Mouse (Mus musculus): ENCODE measurements around the gene Mad1l1. TPM values are rescaled to one million over a fixed set of nuclear protein-coding genes. Genes with fewer than 3 reads are reported as not detected.

Gene Mad1l1
- polyA plus RNA-seq, 1 experiment from 2014 or later: 46.4 TPM

- Histone ChIP-seq H3K4me1 (peaks cover under 1% of the 10 kb centered on the region), H3K4me3 (replicated peaks) (no peak overlapping the region), H3K9me3 (no peaks in the 10 kb centered on the region), H3K4me2 (no peak overlapping the region), H3K27me3 (peaks cover 29% of the 10 kb centered on the region; the same call in 1 of the 2 replicates), H3K9ac (no peak overlapping the region), H3K27ac (no peak overlapping the region), H3K36me3 (replicated peaks) (peaks cover 4% of the 10 kb centered on the region; the same call in 1 of the 2 replicates)
- ATAC-seq (ENCODE audit: low FRiP score): no peak
- WGBS: 80% methylated on average over 7 of the region's 7 CpGs
Observed at GRCm38 (mm10) chr5:140134021-140134420, 187.3 kb downstream of the Mad1l1 start.

GRCm38 (mm10) chr5:140128414-140128981, 192.9 kb downstream of the Mad1l1 start:
- H3K9ac ChIP-seq: no peak overlapping the region
- 26% methylated on average over 9 of the region's 9 CpGs for WGBS
- no peak overlapping the region for H3K4me3 ChIP-seq (replicated peaks)
- H3K4me2 ChIP-seq: no peak overlapping the region
- H3K27ac ChIP-seq: peak overlapping the region; percentile 37; the same call in 1 of the 2 replicates
- peak; percentile 64; the same call in 1 of the 2 replicates for ATAC-seq (ENCODE audit: low FRiP score)
- H3K36me3 ChIP-seq (replicated peaks): no peaks in the 10 kb centered on the region; the same call in 1 of the 2 replicates
- peaks cover 16% of the 10 kb centered on the region for H3K4me1 ChIP-seq
- no peaks in the 10 kb centered on the region for H3K9me3 ChIP-seq
- peaks cover 51% of the 10 kb centered on the region for H3K27me3 ChIP-seq

GRCm38 (mm10) chr5:140127981-140128380, 193.4 kb downstream of the Mad1l1 start:
- peaks cover 16% of the 10 kb centered on the region for H3K4me1 ChIP-seq
- H3K9ac ChIP-seq: no peak overlapping the region
- ATAC-seq (ENCODE audit: low FRiP score): peak; percentile 14; the same call in 1 of the 2 replicates
- H3K27ac ChIP-seq: peak overlapping the region; percentile 46; the same call in 1 of the 2 replicates
- H3K4me2 ChIP-seq: no peak overlapping the region
- no peaks in the 10 kb centered on the region; the same call in 1 of the 2 replicates for H3K36me3 ChIP-seq (replicated peaks)
- no peak overlapping the region for H3K4me3 ChIP-seq (replicated peaks)
- peaks cover 51% of the 10 kb centered on the region for H3K27me3 ChIP-seq
- H3K9me3 ChIP-seq: no peaks in the 10 kb centered on the region
- 59% methylated on average over 7 of the region's 7 CpGs for WGBS

GRCm38 (mm10) chr5:140124626-140125025, 196.7 kb downstream of the Mad1l1 start:
- Histone ChIP-seq H3K9ac (no peak overlapping the region), H3K4me1 (peaks cover 23% of the 10 kb centered on the region), H3K36me3 (replicated peaks) (no peaks in the 10 kb centered on the region), H3K4me2 (no peak overlapping the region), H3K9me3 (no peaks in the 10 kb centered on the region), H3K4me3 (replicated peaks) (no peak overlapping the region), H3K27me3 (peaks cover 28% of the 10 kb centered on the region), H3K27ac (no peak overlapping the region)
- WGBS: 76% methylated on average over 1 of the region's 1 CpGs
- no peak for ATAC-seq (ENCODE audit: low FRiP score)

GRCm38 (mm10) chr5:140123640-140124366, 197.5 kb downstream of the Mad1l1 start:
- 70% methylated on average over 4 of the region's 4 CpGs for WGBS
- H3K36me3 ChIP-seq (replicated peaks): no peaks in the 10 kb centered on the region
- no peak overlapping the region for H3K4me3 ChIP-seq (replicated peaks)
- H3K27me3 ChIP-seq: peaks cover 22% of the 10 kb centered on the region
- no peak overlapping the region for H3K4me2 ChIP-seq
- H3K9me3 ChIP-seq: no peaks in the 10 kb centered on the region
- no peak overlapping the region for H3K27ac ChIP-seq
- ATAC-seq (ENCODE audit: low FRiP score): no peak
- H3K4me1 ChIP-seq: peaks cover 26% of the 10 kb centered on the region
- H3K9ac ChIP-seq: no peak overlapping the region

- 42% methylated on average over 5 of the region's 5 CpGs for WGBS
- H3K4me2 ChIP-seq: no peak overlapping the region
- H3K9ac ChIP-seq: no peak overlapping the region
- H3K4me3 ChIP-seq (replicated peaks): no peak overlapping the region
- H3K4me1 ChIP-seq: peaks cover 24% of the 10 kb centered on the region
- no peaks in the 10 kb centered on the region for H3K9me3 ChIP-seq
- H3K36me3 ChIP-seq (replicated peaks): no peaks in the 10 kb centered on the region
- H3K27me3 ChIP-seq: peaks cover 22% of the 10 kb centered on the region
- no peak overlapping the region for H3K27ac ChIP-seq
- ATAC-seq (ENCODE audit: low FRiP score): no peak
Observed at GRCm38 (mm10) chr5:140123194-140123593, 198.2 kb downstream of the Mad1l1 start.

GRCm38 (mm10) chr5:140121966-140122365, 199.4 kb downstream of the Mad1l1 start:
- 0 out of 2 replicates have a peak overlapping the region, but pooled peaks have one; percentile 31 for H3K27ac ChIP-seq
- no peak for ATAC-seq (ENCODE audit: low FRiP score)
- no peak overlapping the region for H3K9ac ChIP-seq
- no peaks in the 10 kb centered on the region for H3K9me3 ChIP-seq
- peaks cover 17% of the 10 kb centered on the region for H3K4me1 ChIP-seq
- H3K4me3 ChIP-seq (replicated peaks): no peak overlapping the region
- H3K36me3 ChIP-seq (replicated peaks): no peaks in the 10 kb centered on the region
- H3K4me2 ChIP-seq: no peak overlapping the region
- WGBS: 83% methylated on average over 3 of the region's 3 CpGs
- H3K27me3 ChIP-seq: peaks cover 20% of the 10 kb centered on the region

GRCm38 (mm10) chr5:140118921-140119320, 202.4 kb downstream of the Mad1l1 start:
- Histone ChIP-seq H3K9me3 (no peaks in the 10 kb centered on the region), H3K4me1 (peaks cover 34% of the 10 kb centered on the region), H3K27ac (no peak overlapping the region), H3K4me3 (replicated peaks) (no peak overlapping the region), H3K36me3 (replicated peaks) (peaks cover 5% of the 10 kb centered on the region), H3K27me3 (no peaks in the 10 kb centered on the region), H3K9ac (no peak overlapping the region), H3K4me2 (no peak overlapping the region)
- ATAC-seq (ENCODE audit: low FRiP score): no peak
- 78% methylated on average over 3 of the region's 3 CpGs for WGBS

GRCm38 (mm10) chr5:140117968-140118367, 203.4 kb downstream of the Mad1l1 start:
- H3K4me2 ChIP-seq: no peak overlapping the region
- H3K4me1 ChIP-seq: peaks cover 34% of the 10 kb centered on the region
- no peaks in the 10 kb centered on the region for H3K27me3 ChIP-seq
- peaks cover 6% of the 10 kb centered on the region for H3K36me3 ChIP-seq (replicated peaks)
- no peak overlapping the region for H3K9ac ChIP-seq
- H3K27ac ChIP-seq: no peak overlapping the region
- H3K9me3 ChIP-seq: no peaks in the 10 kb centered on the region
- H3K4me3 ChIP-seq (replicated peaks): no peak overlapping the region
- ATAC-seq (ENCODE audit: low FRiP score): no peak

GRCm38 (mm10) chr5:140115434-140116271, 205.7 kb downstream of the Mad1l1 start:
- no peak overlapping the region for H3K4me2 ChIP-seq
- no peaks in the 10 kb centered on the region for H3K27me3 ChIP-seq
- H3K9ac ChIP-seq: no peak overlapping the region
- 51% methylated on average over 8 of the region's 8 CpGs for whole genome bisulfite sequencing
- no peaks in the 10 kb centered on the region for H3K9me3 ChIP-seq
- H3K36me3 ChIP-seq (replicated peaks): peaks cover 6% of the 10 kb centered on the region
- peaks cover 27% of the 10 kb centered on the region; the same call in 1 of the 2 replicates for H3K4me1 ChIP-seq
- peak; percentile 53; the same call in 1 of the 2 replicates for ATAC-seq (ENCODE audit: low FRiP score)
- H3K4me3 ChIP-seq (replicated peaks): no peak overlapping the region
- H3K27ac ChIP-seq: peak overlapping the region; percentile 37; the same call in 1 of the 2 replicates

- Histone ChIP-seq H3K36me3 (replicated peaks) (peaks cover 6% of the 10 kb centered on the region), H3K4me3 (replicated peaks) (no peak overlapping the region), H3K9ac (no peak overlapping the region), H3K27ac (no peak overlapping the region), H3K27me3 (no peaks in the 10 kb centered on the region), H3K4me1 (peaks cover 27% of the 10 kb centered on the region; the same call in 1 of the 2 replicates), H3K4me2 (no peak overlapping the region), H3K9me3 (no peaks in the 10 kb centered on the region)
- WGBS: 82% methylated on average over 3 of the region's 3 CpGs
- no peak for ATAC-seq (ENCODE audit: low FRiP score)
Observed at GRCm38 (mm10) chr5:140114512-140115060, 206.8 kb downstream of the Mad1l1 start.

- WGBS: 91% methylated on average over 2 of the region's 2 CpGs
Observed at GRCm38 (mm10) chr5:140113281-140113680, 208.1 kb downstream of the Mad1l1 start.

More at GRCm38 (mm10) chr5:140113281-140113680, 208.1 kb downstream of the Mad1l1 start:
- Histone ChIP-seq H3K9me3 (no peaks in the 10 kb centered on the region), H3K36me3 (replicated peaks) (peaks cover 6% of the 10 kb centered on the region), H3K9ac (no peak overlapping the region), H3K4me3 (replicated peaks) (no peak overlapping the region), H3K27me3 (no peaks in the 10 kb centered on the region), H3K4me1 (peaks cover 17% of the 10 kb centered on the region; the same call in 1 of the 2 replicates), H3K4me2 (no peak overlapping the region), H3K27ac (no peak overlapping the region)
- no peak for ATAC-seq (ENCODE audit: low FRiP score)

Data from forebrain, embryonic 12.5 days (tissue).